Mouse (Mus musculus): ENCODE data around the gene Tctn1. TPM values are rescaled to one million over a fixed set of nuclear protein-coding genes. Genes with fewer than 3 reads are reported as not detected.
A peak's percentile ranks its signal among the peaks of the same experiment; 100 is the strongest.

Tctn1 gene
- 10 to 100 TPM; 12.2 to 14.5 TPM for total RNA-seq (2021)

GRCm38 (mm10) chr5:122263933-122264905 is at the start of gene Tctn1:
Gene Tctn1, minus strand, starts transcription at chr5:122264460.
- intact Hi-C loops (cut with DNase I) = no loop called here

GRCm38 (mm10) chr5:122312942-122313684 is 48.9 kb upstream of the Tctn1 start:
- intact Hi-C loops (cut with DNase I) = no loop called here

More at GRCm38 (mm10) chr5:122263933-122264905, at the start of gene Tctn1:
- DNase-seq (ENCODE audit: low spot score in 2 of 2) = peak; percentile 77 to 83

GRCm38 (mm10) chr5:122312346-122312745 is 48.1 kb upstream of the Tctn1 start:
- no peak for DNase-seq (ENCODE audit: low spot score in 2 of 2)
- intact Hi-C loops (cut with DNase I) = no loop called here

More at GRCm38 (mm10) chr5:122312942-122313684, 48.9 kb upstream of the Tctn1 start:
- no peak for DNase-seq (ENCODE audit: low spot score in 2 of 2)

GRCm38 (mm10) chr5:122311692-122312091 is 47.4 kb upstream of the Tctn1 start:
- no peak for DNase-seq (ENCODE audit: low spot score in 2 of 2)
- intact Hi-C loops (cut with DNase I) = no loop called here

GRCm38 (mm10) chr5:122310699-122311098 is 46.4 kb upstream of the Tctn1 start:
- intact Hi-C loops (cut with DNase I) = no loop called here
- DNase-seq (ENCODE audit: low spot score in 2 of 2) = no peak

GRCm38 (mm10) chr5:122306536-122306935 is 42.3 kb upstream of the Tctn1 start:
- no peak for DNase-seq (ENCODE audit: low spot score in 2 of 2)
- intact Hi-C loops (cut with DNase I) = no loop called here

- no peak for DNase-seq (ENCODE audit: low spot score in 2 of 2)
- intact Hi-C loops (cut with DNase I) = no loop called here
These were observed 41.2 kb upstream of the Tctn1 start for GRCm38 (mm10) chr5:122305472-122305871.

GRCm38 (mm10) chr5:122304541-122304940 is 40.3 kb upstream of the Tctn1 start:
- DNase-seq (ENCODE audit: low spot score in 2 of 2) = no peak

GRCm38 (mm10) chr5:122303937-122304336 is 39.7 kb upstream of the Tctn1 start:
- DNase-seq (ENCODE audit: low spot score in 2 of 2) = no peak
- intact Hi-C loops (cut with DNase I) = no loop called here

More at GRCm38 (mm10) chr5:122304541-122304940, 40.3 kb upstream of the Tctn1 start:
- intact Hi-C loops (cut with DNase I) = no loop called here

- no peak for DNase-seq (ENCODE audit: low spot score in 2 of 2)
- intact Hi-C loops (cut with DNase I) = no loop called here
These were observed 38.8 kb upstream of the Tctn1 start for GRCm38 (mm10) chr5:122302810-122303745.

- intact Hi-C loops (cut with DNase I) = no loop called here
- DNase-seq (ENCODE audit: low spot score in 2 of 2) = no peak
These were observed 35.8 kb upstream of the Tctn1 start for GRCm38 (mm10) chr5:122300071-122300518.

GRCm38 (mm10) chr5:122295113-122295935 is 31.1 kb upstream of the Tctn1 start:
- intact Hi-C loops (cut with DNase I) = no loop called here
- DNase-seq (ENCODE audit: low spot score in 2 of 2) = no peak

GRCm38 (mm10) chr5:122294219-122294735 is 30.0 kb upstream of the Tctn1 start:
- DNase-seq (ENCODE audit: low spot score in 2 of 2) = no peak
- intact Hi-C loops (cut with DNase I) = no loop called here

- intact Hi-C loops (cut with DNase I) = no loop called here
- no peak for DNase-seq (ENCODE audit: low spot score in 2 of 2)
These were observed 28.9 kb upstream of the Tctn1 start for GRCm38 (mm10) chr5:122293131-122293530.

GRCm38 (mm10) chr5:122291553-122292339 is 27.5 kb upstream of the Tctn1 start:
- no peak for DNase-seq (ENCODE audit: low spot score in 2 of 2)
- intact Hi-C loops (cut with DNase I) = no loop called here

GRCm38 (mm10) chr5:122291149-122291548 is 26.9 kb upstream of the Tctn1 start:
- no peak for DNase-seq (ENCODE audit: low spot score in 2 of 2)
- intact Hi-C loops (cut with DNase I) = no loop called here

GRCm38 (mm10) chr5:122288147-122288811 is 24.0 kb upstream of the Tctn1 start:
- intact Hi-C loops (cut with DNase I) = no loop called here

More at GRCm38 (mm10) chr5:122288147-122288811, 24.0 kb upstream of the Tctn1 start:
- no peak for DNase-seq (ENCODE audit: low spot score in 2 of 2)

All from left cerebral cortex, postnatal 36 days (tissue).